Mouse (Mus musculus) layer of hippocampus, postnatal 10 days (tissue): Measurements from ENCODE around the gene Lonrf3. TPM values are rescaled to one million over a fixed set of nuclear protein-coding genes. Genes with fewer than 3 reads are reported as not detected.

Experiments
- DNase-seq, 2 experiments: peaks; one replicate each; pipeline ENCODE4 v3.0.0; 2021; ENCODE audit warnings: low spot score in 2 of 2
- long read RNA-seq: library from polyadenylated mRNA; stranded (forward); transcript quantifications from one replicate; pipeline ENCODE4 v2.0.0, GENCODE M21; 2023
- microRNA-seq, 2 experiments: library from miRNA; unstranded; fragments of <30 nt; microRNA quantifications; one replicate each; pipeline ENCODE4 v1.2.0; 2021
- total RNA-seq, 2 experiments: library from RNA; stranded (reverse); gene quantifications; 2 replicates each; pipeline ENCODE4 v1.2.3; 2021

Lonrf3 gene
- 10 to 100 TPM; 15.3 to 16.9 TPM for total RNA-seq
- long read RNA-seq, result 0 reads

GRCm38 (mm10) chrX:36328271-36329039, at the start of gene Lonrf3:
Lonrf3 (plus strand) TSS chrX:36328353.
- peak; percentile 46 to 70 for DNase-seq

GRCm38 (mm10) chrX:36278750-36279149, 49.4 kb upstream of the Lonrf3 start:
- DNase-seq, result no peak

GRCm38 (mm10) chrX:36311420-36311819, 16.7 kb upstream of the Lonrf3 start:
- DNase-seq, result no peak

GRCm38 (mm10) chrX:36327491-36328255, 480 bp upstream of the Lonrf3 start:
- DNase-seq, result peak; percentile 22 to 57

GRCm38 (mm10) chrX:36329040-36329649, 992 bp downstream of the Lonrf3 start:
- DNase-seq, result peak; percentile 4 to 21

- DNase-seq, result peak; percentile 13 to 38
Measured at GRCm38 (mm10) chrX:36329849-36330411, 1.8 kb downstream of the Lonrf3 start.

- DNase-seq, result peak; percentile 29 to 39
Measured at GRCm38 (mm10) chrX:36352446-36352845, 24.3 kb downstream of the Lonrf3 start.

GRCm38 (mm10) chrX:36385340-36385739, 57.2 kb downstream of the Lonrf3 start:
- no peak for DNase-seq

- peak; percentile 34 to 52 for DNase-seq
Measured at GRCm38 (mm10) chrX:36389971-36390370, 61.8 kb downstream of the Lonrf3 start.

- peak in 1 of 2 experiments; percentile 13 for DNase-seq
Measured at GRCm38 (mm10) chrX:36390503-36390902, 62.4 kb downstream of the Lonrf3 start.

GRCm38 (mm10) chrX:36392672-36393071, 64.5 kb downstream of the Lonrf3 start:
- no peak for DNase-seq

- no peak for DNase-seq
Measured at GRCm38 (mm10) chrX:36393279-36393678, 65.1 kb downstream of the Lonrf3 start.

GRCm38 (mm10) chrX:36400980-36401379, 72.8 kb downstream of the Lonrf3 start, which contains the start of gene Gm6268:
Gm6268 (plus strand) TSS chrX:36401280.
- no peak for DNase-seq

GRCm38 (mm10) chrX:36402316-36402715, 74.2 kb downstream of the Lonrf3 start:
- DNase-seq, result no peak

Small RNAs within 50 kb of the gene (microRNA-seq; reads per million reads assigned to microRNA genes)
- gene Gm44485, result 0 reads per million in 2 experiments

Other genes with a start within 250 kb of the Lonrf3 start
- gene Il13ra1, start 216.2 kb upstream of the Lonrf3 start, total RNA-seq, result 1 to 10 TPM; 4.5 to 4.9 TPM
- 10 to 100 TPM; 73.2 to 74.0 TPM for gene Zcchc12, start 132.4 kb upstream of the Lonrf3 start, total RNA-seq
- not detected for gene Gm6268, start 72.9 kb downstream of the Lonrf3 start, total RNA-seq
- gene Gm14569, start 163.5 kb downstream of the Lonrf3 start, total RNA-seq, result 1 to 10 TPM; 1.3 to 2.8 TPM